Mouse (Mus musculus) neural tube, embryonic 11.5 days (tissue): ENCODE measurements at regions not wholly inside any gene's neighbourhood (a gene's known extent, or its start where the extent isn't known, plus 50 kb on each side); places are given as distances from the start of the nearest gene placed in this dataset.

ENCODE experiments used
- ATAC-seq: fragments of 200-750 bp; cut with Nextera tagmentation; 2 replicates; pipeline ENCODE4 v1.8.0; 2017; ENCODE audit warnings: moderate number of reproducible peaks, mild to moderate bottlenecking, moderate TSS enrichment, moderate library complexity; ENCODE audit not compliant: insufficient read depth, low FRiP score, low TSS enrichment
- DNase-seq: peaks from one replicate; pipeline ENCODE4 v3.0.0-alpha.2; 2015; ENCODE audit warnings: low spot score
- H3K27ac ChIP-seq: fragments of 300-500 bp; sonication (generic); 2 replicates; pipeline ENCODE4 v1.5.1; 2014; ENCODE audit warnings: low read depth, mild to moderate bottlenecking, low read length
- H3K27me3 ChIP-seq: fragments of 300-500 bp; sonication (generic); 2 replicates; pipeline ENCODE4 v1.6.1; 2014; ENCODE audit warnings: mild to moderate bottlenecking, low read length, mixed read lengths; ENCODE audit not compliant: control insufficient read depth, insufficient read depth
- H3K36me3 ChIP-seq: fragments of 300-500 bp; sonication (generic); 2 replicates; pipeline ENCODE4 v1.6.1; 2014; ENCODE audit warnings: mild to moderate bottlenecking, low read length, moderate library complexity, mixed read lengths; ENCODE audit not compliant: control insufficient read depth, insufficient read depth
- H3K4me1 ChIP-seq: fragments of 300-500 bp; sonication (generic); 2 replicates; pipeline ENCODE4 v1.6.1; 2014; ENCODE audit warnings: low read length, mixed read lengths; ENCODE audit not compliant: control insufficient read depth, insufficient read depth
- H3K4me2 ChIP-seq: fragments of 300-500 bp; sonication (generic); 2 replicates; pipeline ENCODE4 v1.6.1; 2014; ENCODE audit warnings: low read depth, mild to moderate bottlenecking, moderate library complexity
- H3K4me3 ChIP-seq: fragments of 300-500 bp; sonication (generic); 2 replicates; pipeline ENCODE4 v1.5.1; 2014; ENCODE audit warnings: low read depth, low read length
- H3K9ac ChIP-seq: fragments of 300-500 bp; sonication (generic); 2 replicates; pipeline ENCODE4 v1.6.1; 2014; ENCODE audit warnings: mild to moderate bottlenecking, low read length
- H3K9me3 ChIP-seq: fragments of 300-500 bp; sonication (generic); 2 replicates; pipeline ENCODE4 v1.6.1; 2016; ENCODE audit warnings: low read length; ENCODE audit not compliant: control insufficient read depth
- WGBS: fragments of 180-500 bp; shearing (Covaris S2); extraction: QIAGEN DNeasy Blood & Tissue Kit; methylation state at CpG from one replicate; pipeline ENCODE4 v1.1.7; 2014; 5-methylcytosine and 5-hydroxymethylcytosine counted together

GRCm38 (mm10) chr13:3752334-3752733 lies 51.8 kb downstream of the Calml3 start:
- H3K4me3 ChIP-seq, result no peak overlapping the region
- no peaks in the 10 kb centered on the region for H3K9me3 ChIP-seq
- H3K4me1 ChIP-seq, result no peaks in the 10 kb centered on the region
- ATAC-seq (no peak), DNase-seq (no peak)
- 90% methylated on average over 5 of the region's 5 CpGs for WGBS
- no peaks in the 10 kb centered on the region for H3K27me3 ChIP-seq
- no peak overlapping the region for H3K4me2 ChIP-seq
- H3K27ac ChIP-seq, result no peak overlapping the region
- no peaks in the 10 kb centered on the region for H3K36me3 ChIP-seq
- H3K9ac ChIP-seq, result no peak overlapping the region

- DNase-seq, result no peak
- Histone ChIP-seq H3K4me3 (no peak overlapping the region), H3K9me3 (no peaks in the 10 kb centered on the region), H3K27ac (no peak overlapping the region), H3K9ac (no peak overlapping the region), H3K36me3 (no peaks in the 10 kb centered on the region), H3K27me3 (no peaks in the 10 kb centered on the region), H3K4me1 (no peaks in the 10 kb centered on the region), H3K4me2 (no peak overlapping the region)
- WGBS, result 68% methylated on average over 1 of the region's 1 CpGs
- ATAC-seq, result no peak
Measured at GRCm38 (mm10) chr13:3751222-3751621, 52.9 kb downstream of the Calml3 start.

- no peak overlapping the region for H3K4me2 ChIP-seq
- H3K36me3 ChIP-seq, result no peaks in the 10 kb centered on the region
- ATAC-seq (no peak), DNase-seq (no peak)
- H3K9ac ChIP-seq, result no peak overlapping the region
- H3K27me3 ChIP-seq, result no peaks in the 10 kb centered on the region
- H3K4me1 ChIP-seq, result no peaks in the 10 kb centered on the region
- no peaks in the 10 kb centered on the region for H3K9me3 ChIP-seq
- H3K4me3 ChIP-seq, result no peak overlapping the region
- 75% methylated on average over 1 of the region's 1 CpGs for WGBS
- no peak overlapping the region for H3K27ac ChIP-seq
Measured at GRCm38 (mm10) chr13:3750756-3751155, 53.4 kb downstream of the Calml3 start.

GRCm38 (mm10) chr13:3749646-3750045 lies 54.5 kb downstream of the Calml3 start:
- no peak overlapping the region for H3K4me2 ChIP-seq
- H3K9ac ChIP-seq, result no peak overlapping the region
- H3K9me3 ChIP-seq, result no peaks in the 10 kb centered on the region
- H3K4me3 ChIP-seq, result no peak overlapping the region
- no peaks in the 10 kb centered on the region for H3K36me3 ChIP-seq
- H3K27me3 ChIP-seq, result no peaks in the 10 kb centered on the region
- no peaks in the 10 kb centered on the region for H3K4me1 ChIP-seq
- no peak for ATAC-seq
- no peak overlapping the region for H3K27ac ChIP-seq
- no peak for DNase-seq
- 88% methylated on average over 3 of the region's 3 CpGs for WGBS

- Histone ChIP-seq H3K4me3 (no peak overlapping the region), H3K27me3 (no peaks in the 10 kb centered on the region), H3K4me2 (no peak overlapping the region), H3K36me3 (no peaks in the 10 kb centered on the region), H3K27ac (no peak overlapping the region), H3K4me1 (no peaks in the 10 kb centered on the region), H3K9me3 (no peaks in the 10 kb centered on the region), H3K9ac (no peak overlapping the region)
- DNase-seq (no peak), ATAC-seq (no peak)
- 82% methylated on average over 5 of the region's 5 CpGs for WGBS
Measured at GRCm38 (mm10) chr13:3748859-3749258, 55.3 kb downstream of the Calml3 start.

GRCm38 (mm10) chr13:3746524-3746923 lies 57.6 kb downstream of the Calml3 start:
- Histone ChIP-seq H3K27ac (no peak overlapping the region), H3K4me2 (no peak overlapping the region), H3K27me3 (no peaks in the 10 kb centered on the region), H3K9me3 (no peaks in the 10 kb centered on the region), H3K36me3 (no peaks in the 10 kb centered on the region), H3K4me1 (no peaks in the 10 kb centered on the region), H3K4me3 (no peak overlapping the region), H3K9ac (no peak overlapping the region)
- no peak for ATAC-seq
- DNase-seq, result no peak
- WGBS, result 54% methylated on average over 10 of the region's 10 CpGs

GRCm38 (mm10) chr13:3744870-3745269 lies 59.2 kb downstream of the Calml3 start:
- no peaks in the 10 kb centered on the region for H3K36me3 ChIP-seq
- H3K9me3 ChIP-seq, result no peaks in the 10 kb centered on the region
- no peak overlapping the region for H3K27ac ChIP-seq
- H3K27me3 ChIP-seq, result no peaks in the 10 kb centered on the region
- 69% methylated on average over 3 of the region's 3 CpGs for WGBS
- H3K9ac ChIP-seq, result no peak overlapping the region
- DNase-seq (no peak), ATAC-seq (no peak)
- H3K4me1 ChIP-seq, result no peaks in the 10 kb centered on the region
- H3K4me2 ChIP-seq, result no peak overlapping the region
- no peak overlapping the region for H3K4me3 ChIP-seq

- no peaks in the 10 kb centered on the region for H3K36me3 ChIP-seq
- no peak overlapping the region for H3K27ac ChIP-seq
- H3K4me1 ChIP-seq, result no peaks in the 10 kb centered on the region
- no peak overlapping the region for H3K9ac ChIP-seq
- no peaks in the 10 kb centered on the region for H3K9me3 ChIP-seq
- no peak overlapping the region for H3K4me2 ChIP-seq
- ATAC-seq (no peak), DNase-seq (no peak)
- no peak overlapping the region for H3K4me3 ChIP-seq
- 89% methylated on average over 6 of the region's 6 CpGs for WGBS
- H3K27me3 ChIP-seq, result no peaks in the 10 kb centered on the region
Measured at GRCm38 (mm10) chr13:3743692-3744457, 60.2 kb downstream of the Calml3 start.

- H3K9me3 ChIP-seq, result no peaks in the 10 kb centered on the region
- no peak overlapping the region for H3K4me3 ChIP-seq
- H3K9ac ChIP-seq, result no peak overlapping the region
- 57% methylated on average over 4 of the region's 4 CpGs for WGBS
- DNase-seq (no peak), ATAC-seq (no peak; the same call in 1 of the 2 replicates)
- no peak overlapping the region for H3K4me2 ChIP-seq
- H3K4me1 ChIP-seq, result no peaks in the 10 kb centered on the region
- 0 out of 2 replicates have a peak overlapping the region, but pooled peaks have one; percentile 40 for H3K27ac ChIP-seq
- no peaks in the 10 kb centered on the region for H3K36me3 ChIP-seq
- H3K27me3 ChIP-seq, result no peaks in the 10 kb centered on the region
Measured at GRCm38 (mm10) chr13:3742763-3743401, 61.2 kb downstream of the Calml3 start.
